Mouse (Mus musculus) effector memory CD4-positive, alpha-beta T cell, adult 5 months (primary cell): ENCODE measurements around the gene Ring1. TPM values are rescaled to one million over a fixed set of nuclear protein-coding genes. Genes with fewer than 3 reads are reported as not detected.

Experiments
- polyA plus RNA-seq: library from polyadenylated mRNA; unstranded; fragments of 100-300 nt; shearing (Covaris generic); gene quantifications from one replicate; pipeline ENCODE4 v1.2.1, GENCODE M21; 2017

Gene Ring1
- 29.5 TPM for polyA plus RNA-seq

GRCm38 (mm10) chr17:34024317-34024821 is at the start of gene Ring1:
Gene Ring1 (minus strand): TSS chr17:34024680.

GRCm38 (mm10) chr17:34038878-34039561 is 14.5 kb upstream of the Ring1 start, which contains the start of gene Col11a2:
Gene Col11a2 (plus strand): TSS chr17:34039437.

GRCm38 (mm10) chr17:34031465-34032173 is 7.1 kb upstream of the Ring1 start, which contains the start of the genes Slc39a7 and Rxrb:
Gene Slc39a7 (minus strand): TSS chr17:34031682.
Gene Rxrb (plus strand): TSS chr17:34031812.

GRCm38 (mm10) chr17:34027656-34028223 is 3.3 kb upstream of the Ring1 start, which contains the start of gene H2-Ke6:
Gene H2-Ke6 (minus strand): TSS chr17:34028060.

GRCm38 (mm10) chr17:34000150-34000537 is 24.3 kb downstream of the Ring1 start, which contains the start of gene H2-K1:
Gene H2-K1 (minus strand): TSS chr17:34000347.

Other genes with a start within 250 kb of the Ring1 start
- gene Angptl4, start 242.8 kb downstream of the Ring1 start, polyA plus RNA-seq, result 0.39 TPM
- gene Kank3, start 214.2 kb downstream of the Ring1 start, polyA plus RNA-seq, result 2.5 TPM
- 1,034 TPM for gene Rps28, start 200.1 kb downstream of the Ring1 start, polyA plus RNA-seq
- 205 TPM for gene Ndufa7, start 200.1 kb downstream of the Ring1 start, polyA plus RNA-seq
- gene Cd320, start 181.6 kb downstream of the Ring1 start, polyA plus RNA-seq, result 16.6 TPM
- gene Gm7029, start 150.8 kb downstream of the Ring1 start, polyA plus RNA-seq, result not detected
- 2.4 TPM for gene Kifc1, start 134.0 kb downstream of the Ring1 start, polyA plus RNA-seq
- 3.3 TPM for gene Platr17, start 119.5 kb downstream of the Ring1 start, polyA plus RNA-seq
- 58.7 TPM for gene Daxx, start 115.3 kb downstream of the Ring1 start, polyA plus RNA-seq
- gene Tapbp, start 108.8 kb downstream of the Ring1 start, polyA plus RNA-seq, result 359 TPM
- 18.9 TPM for gene Zbtb22, start 108.8 kb downstream of the Ring1 start, polyA plus RNA-seq
- gene Rgl2, start 95.1 kb downstream of the Ring1 start, polyA plus RNA-seq, result 91.0 TPM
- gene Pfdn6, start 84.3 kb downstream of the Ring1 start, polyA plus RNA-seq, result 83.7 TPM
- 38.7 TPM for gene Wdr46, start 84.0 kb downstream of the Ring1 start, polyA plus RNA-seq
- gene B3galt4, start 73.2 kb downstream of the Ring1 start, polyA plus RNA-seq, result 7.9 TPM
- gene Vps52, start 68.9 kb downstream of the Ring1 start, polyA plus RNA-seq, result 48.6 TPM
- gene Rps18, start 68.7 kb downstream of the Ring1 start, polyA plus RNA-seq, result 2,421 TPM
- 13,966 TPM for gene H2-K1, start 24.3 kb downstream of the Ring1 start, polyA plus RNA-seq
- 238 TPM for gene H2-Ke6, start 3.4 kb upstream of the Ring1 start, polyA plus RNA-seq
- 112 TPM for gene Slc39a7, start 7.0 kb upstream of the Ring1 start, polyA plus RNA-seq
- gene Rxrb, start 7.1 kb upstream of the Ring1 start, polyA plus RNA-seq, result 85.3 TPM
- gene Col11a2, start 14.8 kb upstream of the Ring1 start, polyA plus RNA-seq, result 0.94 TPM
- 6.3 TPM for gene H2-Oa, start 67.7 kb upstream of the Ring1 start, polyA plus RNA-seq
- 18.9 TPM for gene H2-DMa, start 94.9 kb upstream of the Ring1 start, polyA plus RNA-seq
- gene Brd2, start 98.0 kb upstream of the Ring1 start, polyA plus RNA-seq, result 276 TPM
- gene H2-DMb2, start 118.6 kb upstream of the Ring1 start, polyA plus RNA-seq, result 0.97 TPM
- not detected for gene H2-DMb1, start 128.4 kb upstream of the Ring1 start, polyA plus RNA-seq
- 199 TPM for gene Tap1, start 162.9 kb upstream of the Ring1 start, polyA plus RNA-seq
- 260 TPM for gene Psmb9, start 163.1 kb upstream of the Ring1 start, polyA plus RNA-seq
- 610 TPM for gene Psmb8, start 173.0 kb upstream of the Ring1 start, polyA plus RNA-seq
- 230 TPM for gene Tap2, start 178.8 kb upstream of the Ring1 start, polyA plus RNA-seq
- 31.4 TPM for gene H2-Ob, start 214.2 kb upstream of the Ring1 start, polyA plus RNA-seq
- 5.6 TPM for gene H2-Ab1, start 233.0 kb upstream of the Ring1 start, polyA plus RNA-seq